In genomic region chr16:94312663-94313228, GRCm38 (mm10) we compare ENCODE assay signal across 8 mouse cellular contexts. TPM values are rescaled to one million over a fixed set of nuclear protein-coding genes. Genes with fewer than 3 reads are reported as not detected.
DNase-seq lines count a peak whose midpoint lies in the region; ATAC-seq lines count a peak whose summit lies in the region.

No protein-coding gene starts in this region.

- WGBS in hindbrain, embryonic 14.5 days, result under 1% methylated on average over 20 of the region's 20 CpGs

- peak; percentile 89 for ATAC-seq in hindbrain, embryonic 14.5 days (ENCODE audit: low FRiP score)

- peak overlapping the region; percentile 51 for H3K4me2 ChIP-seq in hindbrain, embryonic 14.5 days (replicated peaks)

- peaks cover 16% of the 10 kb centered on the region for H3K4me1 ChIP-seq in hindbrain, embryonic 14.5 days (replicated peaks; ENCODE audit: control insufficient read depth, insufficient read depth, low read length)

- H3K27me3 ChIP-seq in hindbrain, embryonic 14.5 days (ENCODE audit: control insufficient read depth, insufficient read depth, low read length), result no peaks in the 10 kb centered on the region

- peak overlapping the region; percentile 98 for H3K27ac ChIP-seq in hindbrain, embryonic 14.5 days

- peak; percentile 91 for DNase-seq in R1 (ENCODE audit: low read depth, low spot score)
- DNase-seq in cerebellum, postnatal 25 days, result peak; percentile 91 to 93
- peak; percentile 64 to 71 for DNase-seq in frontal cortex, postnatal 25 days (ENCODE audit: low spot score in 2 of 2)
- peak; percentile 90 for DNase-seq in hindbrain, embryonic 14.5 days (ENCODE audit: low spot score)
- peak; percentile 85 for DNase-seq in left cerebral cortex, adult 11 months (ENCODE audit: low spot score)
- DNase-seq in lung, postnatal 36 days, result peak; percentile 88
- peak; percentile 94 for DNase-seq in retina, postnatal 1 day
- DNase-seq in thymus, postnatal 4 days, result peak; percentile 83

- H3K9ac ChIP-seq in hindbrain, embryonic 14.5 days, result peak overlapping the region; percentile 74

- H3K9me3 ChIP-seq in hindbrain, embryonic 14.5 days (ENCODE audit: control insufficient read depth, low read length), result no peaks in the 10 kb centered on the region

- peak overlapping the region; percentile 50 for H3K4me3 ChIP-seq in hindbrain, embryonic 14.5 days (replicated peaks; ENCODE audit: low read length)

- no peaks in the 10 kb centered on the region for H3K36me3 ChIP-seq in hindbrain, embryonic 14.5 days (replicated peaks; ENCODE audit: control insufficient read depth, insufficient read depth)

RNA-seq across cellular contexts. Expression of gene Hlcs, which starts 0.6 kb away (rescaled TPM):
- 6.7 and 7.7 TPM in 2 replicates for polyA plus RNA-seq in hindbrain, embryonic 14.5 days (2014; fragmentation: Nextera tagmentation; extraction: Ambion mirVana)

RNA-seq across cellular contexts. Expression of gene Ripply3, which starts 15.5 kb away (rescaled TPM):
- 0.76 and 1.3 TPM in 2 replicates for polyA plus RNA-seq in hindbrain, embryonic 14.5 days (2014; fragmentation: Nextera tagmentation; extraction: Ambion mirVana)

RNA-seq across cellular contexts. Expression of gene Ttc3, which starts 57.7 kb away (rescaled TPM):
- polyA plus RNA-seq in hindbrain, embryonic 14.5 days (2014; fragmentation: Nextera tagmentation; extraction: Ambion mirVana), result 1,054 and 1,085 TPM in 2 replicates

RNA-seq across cellular contexts. Expression of gene Pigp, which starts 58.9 kb away (rescaled TPM):
- polyA plus RNA-seq in hindbrain, embryonic 14.5 days (2014; fragmentation: Nextera tagmentation; extraction: Ambion mirVana), result 88.4 and 103 TPM in 2 replicates

Comparison
In these comparisons a context has a peak if more than half of its experiments do, and no peak if none do; other contexts are left out.
1. Peak in every context shown above with its lines: DNase-seq, ATAC-seq, H3K4me3 ChIP-seq and H3K27ac ChIP-seq.